Mouse (Mus musculus) layer of hippocampus, postnatal 36 days (tissue): ENCODE measurements around the gene Ovol3. TPM values are rescaled to one million over a fixed set of nuclear protein-coding genes. Genes with fewer than 3 reads are reported as not detected.

Source experiments
- DNase-seq, 2 experiments: peaks; one replicate each; pipeline ENCODE4 v3.0.0; 2022
- total RNA-seq, 2 experiments: library from RNA; stranded (reverse); gene quantifications; 2 replicates each; pipeline ENCODE4 v1.2.3; 2021

The Ovol3 gene
- total RNA-seq, 2 experiments from 2014 or later = not detected

- peak; percentile 72 to 79 for DNase-seq
Observed at GRCm38 (mm10) chr7:30193581-30194100, 41.9 kb downstream of the Ovol3 start.

GRCm38 (mm10) chr7:30193013-30193412, 42.5 kb downstream of the Ovol3 start:
- no peak for DNase-seq

- DNase-seq = no peak
Observed at GRCm38 (mm10) chr7:30192088-30192487, 43.4 kb downstream of the Ovol3 start.

GRCm38 (mm10) chr7:30189116-30189491, 46.4 kb downstream of the Ovol3 start:
- DNase-seq = no peak

- no peak for DNase-seq
Observed at GRCm38 (mm10) chr7:30188344-30189115, 47.0 kb downstream of the Ovol3 start.

GRCm38 (mm10) chr7:30184641-30185348, 50.7 kb downstream of the Ovol3 start:
- DNase-seq = no peak

- peak in 1 of 2 experiments; percentile 34 for DNase-seq
Observed at GRCm38 (mm10) chr7:30183879-30184289, 51.6 kb downstream of the Ovol3 start, which contains the start of gene Cox7a1. Cox7a1 (plus strand) TSS chr7:30184144.

Other genes starting within 250 kb of the Ovol3 start
- gene Zfp14, start 184.3 kb downstream of the Ovol3 start, total RNA-seq = 10 to 100 TPM in 1 of 2 experiments, 1 to 10 TPM in 1; 9.0 to 12.0 TPM
- gene Zfp82, start 162.8 kb downstream of the Ovol3 start, total RNA-seq = 1 to 10 TPM; 3.7 to 4.2 TPM
- under 1 TPM in 1 of 2 experiments, not detected in 1; 0.97 TPM for gene Gm26920, start 145.3 kb downstream of the Ovol3 start, total RNA-seq
- gene Zfp566, start 145.2 kb downstream of the Ovol3 start, total RNA-seq = 1 to 10 TPM; 6.4 to 8.0 TPM
- gene Zfp260, start 140.9 kb downstream of the Ovol3 start, total RNA-seq = 10 to 100 TPM; 76.8 to 83.7 TPM
- 10 to 100 TPM; 31.8 to 35.0 TPM for gene Zfp382, start 113.8 kb downstream of the Ovol3 start, total RNA-seq
- gene Zfp146, start 66.0 kb downstream of the Ovol3 start, total RNA-seq = 10 to 100 TPM; 53.8 to 54.8 TPM
- gene Cox7a1, start 51.6 kb downstream of the Ovol3 start, total RNA-seq = 1 to 10 TPM; 3.7 to 5.0 TPM
- 100 to 1,000 TPM; 207 to 234 TPM for gene Capns1, start 36.9 kb downstream of the Ovol3 start, total RNA-seq
- gene Polr2i, start 3.8 kb downstream of the Ovol3 start, total RNA-seq = 10 to 100 TPM; 53.1 to 65.2 TPM
- gene Tbcb, start 3.5 kb downstream of the Ovol3 start, total RNA-seq = 100 to 1,000 TPM; 118 to 127 TPM
- under 1 TPM; 0.27 to 0.28 TPM for gene Thap8, start 44.4 kb upstream of the Ovol3 start, total RNA-seq
- 1 to 10 TPM in 1 of 2 experiments, under 1 TPM in 1; 0.94 to 2.1 TPM for gene Wdr62, start 44.7 kb upstream of the Ovol3 start, total RNA-seq
- 100 to 1,000 TPM; 454 to 456 TPM for gene Clip3, start 56.0 kb upstream of the Ovol3 start, total RNA-seq
- 10 to 100 TPM; 54.2 to 57.2 TPM for gene Alkbh6, start 73.0 kb upstream of the Ovol3 start, total RNA-seq
- gene Syne4, start 79.1 kb upstream of the Ovol3 start, total RNA-seq = 10 to 100 TPM; 10.5 to 12.7 TPM
- gene E130208F15Rik, start 86.0 kb upstream of the Ovol3 start, total RNA-seq = under 1 TPM; 0.28 to 0.40 TPM
- 1 to 10 TPM; 6.6 to 7.4 TPM for gene Sdhaf1, start 88.2 kb upstream of the Ovol3 start, total RNA-seq
- 10 to 100 TPM; 29.3 to 30.7 TPM for gene Lrfn3, start 127.0 kb upstream of the Ovol3 start, total RNA-seq
- 10 to 100 TPM; 27.4 to 30.2 TPM for gene Tyrobp, start 178.0 kb upstream of the Ovol3 start, total RNA-seq
- gene Hcst, start 184.1 kb upstream of the Ovol3 start, total RNA-seq = not detected
- gene Nfkbid, start 186.0 kb upstream of the Ovol3 start, total RNA-seq = 1 to 10 TPM; 3.1 to 3.4 TPM
- gene Aplp1, start 209.8 kb upstream of the Ovol3 start, total RNA-seq = 1,000 to 10,000 TPM; 1,244 to 1,325 TPM
- gene Kirrel2, start 222.0 kb upstream of the Ovol3 start, total RNA-seq = 10 to 100 TPM; 12.3 to 21.0 TPM
- 1 to 10 TPM; 1.2 TPM for gene Nphs1, start 222.6 kb upstream of the Ovol3 start, total RNA-seq